Mouse (Mus musculus) midbrain, embryonic 16.5 days (tissue): Measurements from ENCODE around the gene Ctss. TPM values are rescaled to one million over a fixed set of nuclear protein-coding genes. Genes with fewer than 3 reads are reported as not detected.
A peak's percentile ranks its signal among the peaks of the same experiment; 100 is the strongest.

ENCODE experiments used
- ATAC-seq: fragments of 200-750 bp; cut with Nextera tagmentation; 2 replicates; pipeline ENCODE4 v1.8.0; 2017; ENCODE audit warnings: moderate TSS enrichment
- H3K27ac ChIP-seq: fragments of 300-500 bp; sonication (generic); 2 replicates; pipeline ENCODE4 v1.5.1; 2014; ENCODE audit warnings: mild to moderate bottlenecking, low read length, mixed read lengths
- H3K27me3 ChIP-seq: fragments of 300-500 bp; sonication (generic); 2 replicates; pipeline ENCODE4 v1.6.1; 2014; ENCODE audit warnings: low read depth, low read length, mixed read lengths; ENCODE audit not compliant: control insufficient read depth, insufficient read depth
- H3K36me3 ChIP-seq: fragments of 300-500 bp; sonication (generic); 2 replicates; pipeline ENCODE4 v1.6.1; 2014; ENCODE audit warnings: mild to moderate bottlenecking, low read length, moderate library complexity, mixed read lengths; ENCODE audit not compliant: control insufficient read depth, insufficient read depth
- H3K4me1 ChIP-seq: fragments of 300-500 bp; sonication (generic); 2 replicates; pipeline ENCODE4 v1.6.1; 2014; ENCODE audit warnings: mild to moderate bottlenecking, low read length, mixed read lengths; ENCODE audit not compliant: control insufficient read depth, insufficient read depth
- H3K4me2 ChIP-seq: fragments of 300-500 bp; sonication (generic); 2 replicates; pipeline ENCODE4 v1.6.1; 2014; ENCODE audit warnings: mild to moderate bottlenecking, low read length, mixed read lengths
- H3K4me3 ChIP-seq: fragments of 300-500 bp; sonication (generic); 2 replicates; pipeline ENCODE4 v1.5.1; 2014; ENCODE audit warnings: low read depth, mild to moderate bottlenecking, low read length, moderate library complexity, mixed read lengths
- H3K9ac ChIP-seq: fragments of 300-500 bp; sonication (generic); 2 replicates; pipeline ENCODE4 v1.6.1; 2014; ENCODE audit warnings: low read depth, low read length, mixed read lengths
- H3K9me3 ChIP-seq: fragments of 300-500 bp; sonication (generic); replicated peaks from 2 replicates; pipeline ENCODE4 v1.6.1; 2014; ENCODE audit warnings: mild to moderate bottlenecking, low read length, mixed read lengths; ENCODE audit not compliant: control insufficient read depth, poor library complexity, severe bottlenecking
- WGBS: fragments of 180-500 bp; shearing (Covaris S2); extraction: QIAGEN DNeasy Blood & Tissue Kit; methylation state at CpG from one replicate; pipeline ENCODE4 v1.1.7; 2014; 5-methylcytosine and 5-hydroxymethylcytosine counted together
- polyA plus RNA-seq: library from polyadenylated mRNA; unstranded; fragments of >200 nt; fragmentation: Nextera tagmentation; extraction: Ambion mirVana; gene quantifications from 2 replicates; pipeline ENCODE4 v1.2.1, GENCODE M21; 2015

Ctss gene
- polyA plus RNA-seq, 1 experiment from 2014 or later, result 10.4 TPM

- Histone ChIP-seq H3K9ac (peak within 1 kb of the TSS; percentile 75), H3K9me3 (no peaks in the 10 kb centered on the region), H3K4me3 (peak within 1 kb of the TSS; percentile 81), H3K27ac (peak within 1 kb of the TSS; percentile 75), H3K4me2 (peak within 1 kb of the TSS; percentile 81), H3K4me1 (peaks cover 5% of the 10 kb centered on the region), H3K36me3 (peaks cover 7% of the 10 kb centered on the region), H3K27me3 (no peaks in the 10 kb centered on the region)
- peak; percentile 100 for ATAC-seq
- 0% methylated on average over 12 of the region's 12 CpGs for WGBS
These were observed 62.1 kb downstream of the Ctss start, which contains the start of gene Golph3l for GRCm38 (mm10) chr3:95588604-95589086. Gene Golph3l, plus strand, starts transcription at chr3:95588934.

DNA sequence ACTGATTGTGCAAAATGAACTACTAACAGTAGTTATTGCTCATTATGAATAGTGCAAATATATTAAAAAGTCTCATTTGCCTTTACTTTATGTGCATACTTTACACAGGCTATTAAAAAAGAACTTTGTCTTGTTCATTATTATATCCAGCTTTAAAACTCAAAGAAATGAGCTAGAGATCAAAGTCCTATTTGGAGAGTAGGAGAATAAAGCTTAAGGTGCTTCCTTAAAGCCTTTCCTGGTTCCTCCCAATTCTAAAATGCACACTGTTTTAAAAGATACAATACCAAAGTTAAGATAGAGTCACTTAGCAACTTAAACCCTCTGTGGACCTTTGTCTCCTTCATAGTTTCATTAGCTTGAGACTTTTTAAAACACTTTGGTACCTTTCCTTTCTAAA, 72.1 kb downstream of the Ctss start:
- ATAC-seq, result no peak
- Histone ChIP-seq H3K27ac (no peak overlapping the region), H3K4me2 (no peak overlapping the region), H3K27me3 (no peaks in the 10 kb centered on the region), H3K9me3 (no peaks in the 10 kb centered on the region), H3K36me3 (peaks cover 2% of the 10 kb centered on the region; the same call in 1 of the 2 replicates), H3K4me3 (no peak overlapping the region), H3K9ac (no peak overlapping the region), H3K4me1 (no peaks in the 10 kb centered on the region)

DNA sequence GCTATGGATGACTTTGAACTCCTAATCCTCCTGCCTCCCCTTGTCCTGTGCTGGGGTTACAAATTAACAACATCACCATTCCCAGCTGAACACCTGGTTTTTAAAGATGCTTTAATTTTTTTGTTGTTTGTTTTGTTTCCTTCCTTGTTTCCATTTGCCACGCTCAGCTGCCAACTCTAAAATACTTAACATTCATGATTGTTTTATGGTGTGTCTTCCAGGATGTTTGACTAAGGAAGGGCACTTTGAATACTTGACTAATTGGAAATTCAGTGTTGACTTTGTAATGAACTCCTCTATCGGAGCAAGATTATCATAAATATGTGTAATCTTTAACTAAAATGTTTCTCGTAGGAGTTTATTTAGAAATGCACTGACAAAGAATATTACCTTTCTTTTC, 74.7 kb downstream of the Ctss start:
- Histone ChIP-seq H3K4me3 (no peak overlapping the region), H3K4me1 (no peaks in the 10 kb centered on the region), H3K27me3 (no peaks in the 10 kb centered on the region), H3K4me2 (no peak overlapping the region), H3K36me3 (0 out of 2 replicates have a peak, but pooled peaks cover 2% of the 10 kb centered on the region), H3K9ac (no peak overlapping the region), H3K9me3 (no peaks in the 10 kb centered on the region), H3K27ac (no peak overlapping the region)
- WGBS, result 93% methylated on average over 3 of the region's 3 CpGs
- ATAC-seq, result no peak

Other genes with a start within 250 kb of the Ctss start
- 42.3 and 42.5 TPM in 2 replicates for gene Mindy1, start 245.4 kb upstream of the Ctss start, polyA plus RNA-seq
- gene Prune1, start 244.7 kb upstream of the Ctss start, polyA plus RNA-seq, result 81.4 and 84.3 TPM in 2 replicates
- gene Anxa9, start 219.6 kb upstream of the Ctss start, polyA plus RNA-seq, result 0.23 and 0.34 TPM in 2 replicates
- 89.6 and 101 TPM in 2 replicates for gene Cers2, start 212.0 kb upstream of the Ctss start, polyA plus RNA-seq
- 42.3 and 43.3 TPM in 2 replicates for gene Setdb1, start 169.6 kb upstream of the Ctss start, polyA plus RNA-seq
- not detected in 2 replicates for gene 4930558C23Rik, start 123.9 kb upstream of the Ctss start, polyA plus RNA-seq
- gene Arnt, start 92.4 kb upstream of the Ctss start, polyA plus RNA-seq, result 18.4 and 18.8 TPM in 2 replicates
- 5.7 and 10.8 TPM in 2 replicates for gene Ctsk, start 27.5 kb upstream of the Ctss start, polyA plus RNA-seq
- gene Hormad1, start 32.9 kb downstream of the Ctss start, polyA plus RNA-seq, result not detected in 2 replicates
- 27.0 and 28.5 TPM in 2 replicates for gene Golph3l, start 62.1 kb downstream of the Ctss start, polyA plus RNA-seq
- 128 and 131 TPM in 2 replicates for gene Ensa, start 98.2 kb downstream of the Ctss start, polyA plus RNA-seq
- 37.9 and 43.1 TPM in 2 replicates for gene Mcl1, start 132.0 kb downstream of the Ctss start, polyA plus RNA-seq
- gene Adamtsl4, start 161.1 kb downstream of the Ctss start, polyA plus RNA-seq, result 0.80 and 1.0 TPM in 2 replicates
- 10.0 and 11.5 TPM in 2 replicates for gene Ecm1, start 212.8 kb downstream of the Ctss start, polyA plus RNA-seq
- 46.2 and 54.1 TPM in 2 replicates for gene Tars2, start 233.4 kb downstream of the Ctss start, polyA plus RNA-seq